Mouse (Mus musculus) kidney, embryonic 14.5 days (tissue): ENCODE measurements around the gene Myrfl. TPM values are rescaled to one million over a fixed set of nuclear protein-coding genes. Genes with fewer than 3 reads are reported as not detected.

Experiments
- ATAC-seq: fragments of 200-750 bp; cut with Nextera tagmentation; 2 replicates; pipeline ENCODE4 v1.8.0; 2017; ENCODE audit warnings: moderate number of reproducible peaks, mild to moderate bottlenecking, moderate TSS enrichment, moderate library complexity; ENCODE audit not compliant: low FRiP score, low TSS enrichment
- H3K27ac ChIP-seq: fragments of 300-500 bp; sonication (generic); 2 replicates; pipeline ENCODE4 v1.5.1; 2014; ENCODE audit warnings: low read depth, mild to moderate bottlenecking, low read length, moderate library complexity, mixed read lengths
- H3K27me3 ChIP-seq: fragments of 300-500 bp; sonication (generic); 2 replicates; pipeline ENCODE4 v1.6.1; 2014; ENCODE audit warnings: mild to moderate bottlenecking, low read length; ENCODE audit not compliant: control insufficient read depth, insufficient read depth
- H3K36me3 ChIP-seq: fragments of 300-500 bp; sonication (generic); 2 replicates; pipeline ENCODE4 v1.6.1; 2014; ENCODE audit warnings: low read length, mixed read lengths; ENCODE audit not compliant: control insufficient read depth, insufficient read depth
- H3K4me1 ChIP-seq: fragments of 300-500 bp; sonication (generic); 2 replicates; pipeline ENCODE4 v1.6.1; 2014; ENCODE audit warnings: low read length, mixed read lengths; ENCODE audit not compliant: control insufficient read depth, insufficient read depth
- H3K4me2 ChIP-seq: fragments of 300-500 bp; sonication (generic); replicated peaks from 2 replicates; pipeline ENCODE4 v1.6.1; 2014; ENCODE audit warnings: low read depth, mild to moderate bottlenecking, low read length
- H3K4me3 ChIP-seq: fragments of 300-500 bp; sonication (generic); 2 replicates; pipeline ENCODE4 v1.5.1; 2014; ENCODE audit warnings: mild to moderate bottlenecking, low read length
- H3K9ac ChIP-seq: fragments of 300-500 bp; sonication (generic); 2 replicates; pipeline ENCODE4 v1.6.1; 2014; ENCODE audit warnings: low read depth, mild to moderate bottlenecking, low read length, moderate library complexity
- H3K9me3 ChIP-seq: fragments of 300-500 bp; sonication (generic); 2 replicates; pipeline ENCODE4 v1.6.1; 2016; ENCODE audit warnings: low read length; ENCODE audit not compliant: control insufficient read depth
- WGBS: fragments of 180-500 bp; shearing (Covaris S2); extraction: QIAGEN DNeasy Blood & Tissue Kit; methylation state at CpG from one replicate; pipeline ENCODE4 v1.1.7; 2014; 5-methylcytosine and 5-hydroxymethylcytosine counted together
- polyA plus RNA-seq: library from polyadenylated mRNA; unstranded; fragments of >200 nt; fragmentation: Nextera tagmentation; extraction: Ambion mirVana; gene quantifications from 2 replicates; pipeline ENCODE4 v1.2.1, GENCODE M21; 2014

Gene Myrfl
- polyA plus RNA-seq, 1 experiment from 2014 or later = not detected

DNA sequence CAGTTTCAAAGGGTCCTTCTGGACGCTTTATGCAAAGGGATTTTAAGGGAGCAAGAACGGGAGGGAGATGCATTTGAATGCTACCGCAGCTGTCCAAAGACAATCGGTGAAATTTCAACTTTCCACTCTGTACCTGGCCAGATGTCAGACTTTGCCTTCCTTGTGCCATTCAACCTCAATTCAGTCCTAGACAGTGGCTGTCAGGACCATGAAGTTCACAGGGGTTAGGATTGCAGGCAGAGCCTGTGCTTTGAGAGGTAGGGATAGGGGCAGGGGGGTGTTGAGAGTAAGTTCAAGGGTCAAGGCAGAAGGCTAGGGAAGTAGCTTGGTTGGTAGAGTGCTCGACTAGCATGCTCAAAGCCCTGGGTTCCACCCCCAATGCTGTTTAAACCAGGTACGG, 25.9 kb downstream of the Myrfl start:
- 0 out of 2 replicates have a peak, but pooled peaks cover 2% of the 10 kb centered on the region for H3K4me1 ChIP-seq
- H3K27me3 ChIP-seq = no peaks in the 10 kb centered on the region
- 82% methylated on average over 6 of the region's 6 CpGs for WGBS
- no peak overlapping the region for H3K27ac ChIP-seq
- no peak overlapping the region for H3K4me2 ChIP-seq
- no peak for ATAC-seq
- H3K4me3 ChIP-seq = no peak overlapping the region
- H3K9ac ChIP-seq = no peak overlapping the region
- no peaks in the 10 kb centered on the region for H3K9me3 ChIP-seq
- no peaks in the 10 kb centered on the region for H3K36me3 ChIP-seq

DNA sequence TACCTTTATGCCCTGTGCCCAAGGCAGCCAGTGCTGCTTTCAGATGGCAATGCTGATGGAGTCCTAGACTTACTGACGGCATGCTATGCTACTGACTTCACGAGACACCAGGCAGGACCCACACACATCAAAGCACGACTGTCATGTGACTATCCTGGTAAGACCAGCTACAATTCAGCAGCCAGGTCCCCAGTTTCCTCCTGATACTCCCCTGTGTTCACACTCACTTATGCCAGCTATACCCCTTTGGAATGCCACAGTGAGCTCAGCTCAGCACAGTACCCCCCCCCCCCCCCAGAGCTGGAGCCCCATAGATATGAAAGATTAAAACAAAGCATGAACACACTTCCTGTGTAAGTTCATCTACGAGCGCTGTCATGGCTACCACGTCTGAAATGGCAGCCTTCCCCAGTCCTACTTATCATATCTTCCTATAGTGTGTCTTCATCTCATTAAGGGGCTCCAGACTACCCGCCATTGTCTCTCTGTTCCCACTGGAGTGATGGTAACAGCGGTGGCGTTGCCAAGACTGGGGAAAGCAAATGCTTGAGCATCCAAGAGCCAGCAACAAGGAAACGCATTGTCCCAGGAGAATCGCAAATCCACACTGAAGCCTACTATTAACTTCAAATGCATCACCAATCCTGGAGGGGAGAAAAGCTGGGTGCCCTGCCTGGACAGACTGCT, 43.4 kb downstream of the Myrfl start:
- no peak overlapping the region for H3K9ac ChIP-seq
- H3K4me1 ChIP-seq = no peaks in the 10 kb centered on the region
- no peaks in the 10 kb centered on the region for H3K9me3 ChIP-seq
- 89% methylated on average over 11 of the region's 11 CpGs for WGBS
- no peaks in the 10 kb centered on the region for H3K27me3 ChIP-seq
- H3K36me3 ChIP-seq = no peaks in the 10 kb centered on the region
- H3K4me2 ChIP-seq = no peak overlapping the region
- no peak for ATAC-seq
- no peak overlapping the region for H3K4me3 ChIP-seq
- H3K27ac ChIP-seq = no peak overlapping the region

DNA sequence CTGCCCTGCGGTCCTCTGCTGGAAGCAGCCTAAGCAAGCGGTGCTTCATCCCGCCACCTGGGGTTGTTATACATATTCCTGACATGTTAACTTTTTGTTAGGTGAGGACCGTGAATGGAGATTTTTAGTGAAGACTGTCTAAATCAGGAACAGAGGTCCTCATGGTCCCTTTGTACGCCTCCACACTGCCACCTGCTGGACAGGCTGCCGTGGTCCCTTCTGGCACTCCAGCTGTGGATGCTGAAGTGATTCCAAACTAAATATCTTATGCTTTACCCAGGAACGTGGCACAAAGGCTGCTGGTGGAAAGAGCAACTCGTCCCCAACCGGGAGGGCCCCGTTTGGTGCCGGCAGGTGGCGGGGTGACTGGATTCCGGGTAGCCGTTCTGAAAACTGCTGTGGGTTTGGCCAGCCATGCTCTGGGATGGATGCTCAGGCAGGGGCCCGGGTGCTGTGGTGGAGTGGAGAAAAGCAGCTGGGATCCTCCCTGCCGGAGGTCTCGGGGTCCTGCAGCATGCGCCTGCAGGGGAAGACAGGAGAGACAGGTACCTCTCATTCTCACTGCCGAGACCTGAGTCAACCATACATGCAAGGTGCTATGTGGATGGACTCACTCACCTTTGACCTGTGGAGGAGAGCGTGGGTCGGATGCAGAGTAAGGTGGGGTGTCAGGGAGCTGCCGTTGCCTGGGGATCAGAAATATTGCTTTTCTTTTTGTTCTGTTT, 47.8 kb downstream of the Myrfl start:
- no peak overlapping the region for H3K4me3 ChIP-seq
- no peaks in the 10 kb centered on the region for H3K4me1 ChIP-seq
- H3K4me2 ChIP-seq = no peak overlapping the region
- H3K27me3 ChIP-seq = no peaks in the 10 kb centered on the region
- H3K9me3 ChIP-seq = no peaks in the 10 kb centered on the region
- ATAC-seq = peak; percentile 71
- WGBS = 16% methylated on average over 22 of the region's 22 CpGs
- no peaks in the 10 kb centered on the region for H3K36me3 ChIP-seq
- no peak overlapping the region for H3K9ac ChIP-seq
- H3K27ac ChIP-seq = no peak overlapping the region

DNA sequence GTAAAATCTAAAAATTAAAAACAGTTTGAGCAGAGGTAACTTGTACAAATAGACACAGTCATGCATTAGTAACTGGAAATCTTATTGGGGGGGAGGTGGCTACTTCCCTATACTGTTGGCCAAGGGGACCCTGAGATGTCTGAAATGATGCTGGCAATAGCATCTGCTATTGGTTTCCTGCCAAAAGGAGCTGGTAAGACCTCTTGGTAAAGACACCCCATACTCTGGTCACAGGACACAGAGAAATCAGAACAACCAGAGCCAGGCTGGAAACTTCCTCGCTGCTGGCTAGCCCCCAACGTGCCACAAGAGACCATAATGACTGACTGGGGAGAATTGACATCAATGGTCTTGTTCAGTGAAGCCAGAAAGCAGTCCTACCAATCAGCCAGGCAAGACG, 55.2 kb downstream of the Myrfl start:
- Histone ChIP-seq H3K36me3 (no peaks in the 10 kb centered on the region), H3K9me3 (no peaks in the 10 kb centered on the region)
- WGBS = 72% methylated on average over 3 of the region's 3 CpGs

DNA sequence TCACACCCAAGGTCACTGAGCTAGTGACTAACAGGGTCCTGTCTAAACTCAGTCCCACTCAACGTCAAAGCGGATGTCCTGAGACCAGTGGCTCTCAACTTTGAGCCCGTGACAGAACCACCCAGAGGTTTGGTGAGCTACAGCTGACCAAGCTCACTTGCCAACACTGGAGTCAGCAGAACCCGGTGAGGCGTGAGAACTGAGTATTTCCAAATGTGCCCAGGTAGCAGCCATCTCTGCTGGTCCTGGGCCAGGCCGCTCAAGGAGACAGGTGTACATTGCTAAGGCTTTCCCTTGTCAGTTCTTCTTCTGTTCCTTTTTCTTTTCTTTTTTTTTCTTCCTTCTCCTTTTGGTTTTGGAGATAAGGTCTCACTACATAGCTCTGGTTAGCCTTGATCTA, 66.0 kb downstream of the Myrfl start:
- Histone ChIP-seq H3K27me3 (no peaks in the 10 kb centered on the region), H3K36me3 (no peaks in the 10 kb centered on the region), H3K4me1 (no peaks in the 10 kb centered on the region), H3K27ac (no peak overlapping the region), H3K9ac (no peak overlapping the region), H3K9me3 (no peaks in the 10 kb centered on the region), H3K4me3 (no peak overlapping the region), H3K4me2 (no peak overlapping the region)
- no peak for ATAC-seq
- 80% methylated on average over 6 of the region's 6 CpGs for WGBS

More for the DNA sequence above, 55.2 kb downstream of the Myrfl start:
- Histone ChIP-seq H3K4me1 (no peaks in the 10 kb centered on the region), H3K27ac (no peak overlapping the region), H3K27me3 (no peaks in the 10 kb centered on the region), H3K4me2 (no peak overlapping the region), H3K4me3 (no peak overlapping the region), H3K9ac (no peak overlapping the region)
- no peak for ATAC-seq

DNA sequence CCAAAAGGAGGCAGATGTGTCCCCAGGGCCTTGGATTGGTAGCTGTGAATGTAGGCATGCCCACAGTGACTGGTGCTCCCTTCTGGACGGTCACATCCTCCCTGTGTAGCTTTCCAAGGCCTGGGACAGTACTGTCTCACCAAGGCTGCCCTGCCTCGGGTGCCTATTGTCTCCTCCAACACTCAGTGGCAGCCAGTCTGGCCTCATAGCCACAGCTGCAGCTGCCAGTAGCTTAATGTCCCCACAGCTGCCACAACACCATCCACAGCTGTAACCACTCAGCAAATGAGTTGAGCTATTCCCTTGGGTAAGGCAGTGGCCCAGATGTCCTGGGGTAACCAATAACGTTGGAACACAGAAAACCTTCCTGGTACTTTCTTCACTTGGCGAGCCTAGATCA, 68.6 kb downstream of the Myrfl start:
- H3K4me2 ChIP-seq = no peak overlapping the region
- H3K4me3 ChIP-seq = no peak overlapping the region
- no peaks in the 10 kb centered on the region for H3K36me3 ChIP-seq
- WGBS = 44% methylated on average over 4 of the region's 4 CpGs
- no peak overlapping the region for H3K9ac ChIP-seq
- H3K27me3 ChIP-seq = no peaks in the 10 kb centered on the region
- H3K4me1 ChIP-seq = no peaks in the 10 kb centered on the region
- no peak overlapping the region for H3K27ac ChIP-seq
- no peaks in the 10 kb centered on the region for H3K9me3 ChIP-seq
- no peak for ATAC-seq

DNA sequence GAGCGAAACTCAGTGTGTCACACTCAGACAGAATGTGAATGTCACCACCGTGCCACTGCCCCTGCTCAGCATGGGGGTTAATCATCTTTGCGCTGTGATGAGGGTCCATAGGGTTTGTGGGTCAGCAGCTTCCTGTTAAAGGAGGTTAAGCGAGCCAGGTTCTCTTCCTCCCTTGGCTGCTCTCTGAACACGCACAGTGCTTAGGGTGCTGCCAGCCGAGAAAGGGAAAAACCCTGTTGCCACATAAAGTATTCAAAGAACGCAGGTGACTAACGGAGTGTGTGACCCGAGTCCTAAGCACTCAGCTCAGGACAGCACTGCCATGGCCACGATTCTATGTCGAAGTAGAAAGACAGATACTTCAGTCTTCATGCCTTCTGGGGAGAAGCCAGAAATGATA, 69.4 kb downstream of the Myrfl start:
- no peak for ATAC-seq
- H3K4me2 ChIP-seq = no peak overlapping the region
- no peaks in the 10 kb centered on the region for H3K36me3 ChIP-seq
- no peak overlapping the region for H3K4me3 ChIP-seq
- 77% methylated on average over 11 of the region's 11 CpGs for WGBS
- no peak overlapping the region for H3K27ac ChIP-seq
- no peaks in the 10 kb centered on the region for H3K27me3 ChIP-seq
- H3K9ac ChIP-seq = no peak overlapping the region
- H3K9me3 ChIP-seq = no peaks in the 10 kb centered on the region
- no peaks in the 10 kb centered on the region for H3K4me1 ChIP-seq

DNA sequence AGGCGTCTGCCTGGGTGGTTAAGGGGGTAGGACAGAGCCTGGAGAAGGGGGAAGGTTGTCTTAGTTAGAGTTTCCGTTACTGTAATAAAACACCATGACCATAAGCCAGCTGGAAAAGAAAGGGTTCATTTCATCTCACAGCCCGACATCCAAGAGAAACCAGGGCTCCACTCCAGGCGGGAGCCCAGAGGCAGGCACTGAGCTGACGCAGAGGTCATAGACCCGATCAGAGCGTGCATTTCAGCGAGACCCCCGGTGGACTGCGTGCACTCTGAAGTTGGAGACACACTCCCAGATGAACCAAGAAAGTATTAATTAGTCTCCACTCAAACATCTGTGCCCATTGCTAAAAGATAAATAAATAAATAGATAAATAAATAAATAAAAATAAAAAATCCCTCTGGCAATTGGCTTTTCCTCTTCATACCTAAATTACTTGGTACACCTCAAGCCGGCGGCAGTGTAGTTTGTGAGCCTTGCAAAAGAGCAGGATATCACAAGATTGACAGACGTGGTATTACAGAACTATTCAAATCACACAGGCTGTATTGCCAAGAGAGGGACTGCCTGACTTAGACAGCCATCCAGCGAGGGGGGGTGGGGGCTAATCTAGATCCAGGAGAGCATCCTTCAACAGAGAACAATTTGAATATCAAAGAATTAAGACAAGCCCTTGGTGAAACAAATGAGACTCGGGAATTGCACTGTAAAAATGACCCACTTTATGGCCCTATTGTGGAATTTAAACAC, 81.2 kb downstream of the Myrfl start:
- 25% methylated on average over 15 of the region's 15 CpGs for WGBS
- no peak overlapping the region for H3K27ac ChIP-seq
- no peaks in the 10 kb centered on the region for H3K27me3 ChIP-seq
- peak; percentile 60; the same call in 1 of the 2 replicates for ATAC-seq
- no peaks in the 10 kb centered on the region for H3K9me3 ChIP-seq
- no peak overlapping the region for H3K4me2 ChIP-seq
- no peaks in the 10 kb centered on the region for H3K4me1 ChIP-seq
- H3K9ac ChIP-seq = no peak overlapping the region
- no peak overlapping the region for H3K4me3 ChIP-seq
- no peaks in the 10 kb centered on the region for H3K36me3 ChIP-seq

DNA sequence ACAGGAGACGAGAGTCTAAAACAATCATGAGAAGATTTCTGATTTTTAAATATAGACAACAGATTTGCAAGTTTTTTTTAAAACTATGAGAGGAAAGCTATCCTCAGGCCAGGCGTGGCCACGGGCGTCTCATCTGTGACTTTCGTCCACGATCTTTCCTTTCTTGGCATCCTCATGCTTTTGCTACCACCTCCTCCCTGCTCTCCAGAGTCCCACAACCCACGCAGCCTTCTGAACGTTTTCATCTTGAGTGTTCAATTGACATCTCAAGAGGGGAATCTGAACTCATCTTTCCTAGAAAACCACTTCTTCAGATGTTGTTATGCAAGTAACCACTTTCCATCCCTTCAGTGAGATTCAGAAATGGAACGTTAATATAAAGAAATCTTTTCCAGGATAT, 83.6 kb downstream of the Myrfl start:
- H3K4me3 ChIP-seq = no peak overlapping the region
- H3K36me3 ChIP-seq = no peaks in the 10 kb centered on the region
- no peaks in the 10 kb centered on the region for H3K4me1 ChIP-seq
- 91% methylated on average over 9 of the region's 9 CpGs for WGBS
- ATAC-seq = no peak
- no peak overlapping the region for H3K27ac ChIP-seq
- H3K27me3 ChIP-seq = no peaks in the 10 kb centered on the region
- no peak overlapping the region for H3K9ac ChIP-seq
- no peaks in the 10 kb centered on the region for H3K9me3 ChIP-seq
- H3K4me2 ChIP-seq = no peak overlapping the region
